Mouse (Mus musculus) adipocyte (in vitro differentiated cells): ENCODE results near the gene Acbd6.
A peak's percentile ranks its signal among the peaks of the same experiment; 100 is the strongest.

ENCODE experiments used
- DNase-seq: peaks from one replicate; pipeline ENCODE4 v3.0.0-alpha.2; 2016; ENCODE audit warnings: low spot score

Acbd6 gene

DNA sequence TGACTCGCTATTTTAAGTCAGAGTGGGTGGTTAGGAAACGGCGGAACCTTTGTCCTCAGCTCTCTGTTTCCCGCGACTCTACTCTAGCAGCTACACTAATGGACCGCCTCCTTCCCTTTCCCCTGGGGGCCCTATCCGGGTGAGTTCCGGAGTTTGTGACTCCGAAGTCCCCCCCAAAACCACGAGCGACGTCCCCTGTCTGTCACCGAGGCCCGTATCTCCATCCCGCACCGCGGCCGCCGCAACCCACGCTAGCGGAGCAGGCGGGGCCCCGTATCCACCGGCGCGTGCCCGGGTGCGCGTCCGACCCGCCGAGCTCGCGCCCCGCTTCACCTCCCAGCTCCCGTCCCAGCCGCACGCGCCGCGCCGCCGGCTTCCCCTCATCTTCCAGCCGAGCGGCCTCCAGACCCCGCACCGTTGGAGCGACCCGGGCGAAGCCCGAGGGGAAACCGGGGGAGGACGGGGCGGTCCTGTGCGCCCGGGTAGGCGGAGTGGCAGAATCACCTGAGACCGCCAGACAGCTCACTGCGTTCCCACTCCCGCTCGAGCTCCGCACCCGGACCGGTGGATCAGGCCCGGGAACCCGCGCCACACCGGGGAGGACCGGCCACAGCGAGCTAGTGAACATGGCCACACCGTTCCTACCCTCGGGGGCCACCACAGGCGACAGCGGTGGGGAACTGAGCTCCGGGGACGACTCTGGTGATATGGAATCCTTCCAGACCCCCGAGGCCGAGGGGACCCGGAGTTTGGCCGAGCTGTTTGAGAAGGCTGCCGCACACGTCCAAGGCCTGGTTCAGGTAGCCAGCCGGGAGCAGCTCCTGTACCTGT lies at the start of gene Acbd6:
Gene Acbd6, plus strand, starts transcription at position 109 of the 831 bp plus-strand sequence.
- peak; percentile 87 for DNase-seq

DNA sequence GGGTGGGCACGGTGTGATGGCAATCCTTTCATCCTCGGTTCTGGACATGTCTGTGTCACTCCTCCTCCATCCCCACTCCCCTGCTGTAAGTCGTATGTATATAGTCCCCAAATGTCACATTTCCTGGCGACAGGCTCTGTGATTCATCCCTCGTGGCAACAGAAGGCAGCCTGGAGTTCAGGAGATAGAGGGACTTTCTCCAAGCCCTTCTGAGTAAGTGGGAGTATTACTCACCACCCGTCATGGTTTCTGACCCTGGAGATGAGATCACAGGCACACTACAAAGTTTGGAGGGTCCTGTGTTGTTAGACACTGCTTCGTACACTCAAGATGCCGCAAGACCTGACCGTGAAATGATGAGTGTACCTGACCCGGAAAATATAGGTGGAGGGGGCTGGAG lies 47.7 kb upstream of the Acbd6 start:
- no peak for DNase-seq

DNA sequence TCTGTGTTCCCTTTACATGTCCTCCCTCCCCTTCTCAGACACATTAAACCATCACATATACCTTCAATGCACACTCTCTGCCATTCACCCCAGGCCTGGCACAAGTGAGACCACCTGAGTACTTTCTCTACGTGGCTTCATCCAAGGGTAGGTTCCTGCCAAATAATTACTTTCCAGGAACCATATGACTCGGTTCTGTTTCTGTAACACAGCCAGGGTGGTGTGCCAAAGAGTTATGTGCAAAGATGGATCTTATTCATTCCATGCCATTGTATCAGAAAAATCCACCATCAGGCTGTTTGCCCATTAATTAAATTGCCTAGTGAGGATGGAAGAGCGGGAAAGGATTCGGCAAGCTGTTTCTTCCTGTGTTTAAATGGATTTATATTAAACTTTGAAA lies 42.1 kb upstream of the Acbd6 start:
- DNase-seq: no peak

DNA sequence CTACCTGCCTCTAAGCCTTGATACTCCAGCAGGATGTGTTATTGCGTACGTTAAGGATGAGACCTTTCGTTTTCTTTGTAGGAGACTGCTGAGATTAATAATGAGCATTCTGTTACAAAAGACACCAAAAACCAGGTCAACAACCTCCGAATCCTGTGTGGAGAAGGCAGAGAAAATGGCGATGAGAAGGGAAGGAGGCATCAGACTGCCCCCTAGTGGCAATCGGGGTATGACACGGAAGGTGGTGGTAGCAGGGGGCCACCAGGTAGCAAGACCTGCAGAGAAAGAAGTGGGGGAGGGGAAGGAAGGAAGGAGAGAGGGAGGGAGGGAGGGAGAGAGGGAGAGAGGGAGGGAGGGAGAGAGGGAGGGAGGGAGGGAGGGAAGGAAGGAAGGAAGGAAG lies 41.3 kb upstream of the Acbd6 start:
- DNase-seq: peak; percentile 68

DNA sequence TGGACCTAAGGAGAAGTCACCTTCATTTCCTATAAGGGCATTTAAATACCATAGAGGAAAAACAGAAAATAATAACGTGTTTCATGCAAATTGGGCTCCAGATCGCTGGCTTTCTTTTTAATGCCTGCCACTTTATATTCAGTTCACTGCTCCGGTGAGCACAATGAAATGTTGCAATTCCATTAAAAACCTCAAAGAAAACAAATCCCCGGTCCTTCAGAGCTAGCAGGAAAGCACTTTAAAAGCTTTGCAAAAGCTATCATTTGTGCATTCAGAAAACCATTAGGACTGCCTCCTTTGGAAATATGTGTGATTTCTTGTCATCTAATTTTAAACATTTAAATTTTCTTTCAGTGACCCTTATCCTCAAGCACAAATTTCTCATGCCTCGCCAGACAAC lies 40.9 kb upstream of the Acbd6 start:
- no peak for DNase-seq

DNA sequence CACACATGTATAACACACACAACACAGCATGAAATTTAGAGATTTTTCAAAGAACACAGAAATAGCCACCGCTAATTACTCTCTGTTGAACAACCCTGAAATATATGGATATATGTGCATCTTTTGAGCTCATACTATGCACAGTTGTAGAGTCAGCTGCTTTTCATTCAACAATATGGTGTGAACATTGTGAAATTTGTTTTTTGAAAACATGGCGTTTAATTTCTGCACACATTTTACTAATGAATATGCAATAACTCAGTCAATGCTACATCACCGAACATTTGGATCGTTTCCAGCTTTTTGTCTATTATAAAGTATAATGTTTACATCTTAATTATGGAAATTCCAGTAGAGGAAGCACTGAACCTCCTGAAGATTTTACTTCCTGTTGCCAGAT lies 37.6 kb upstream of the Acbd6 start:
- DNase-seq: no peak

DNA sequence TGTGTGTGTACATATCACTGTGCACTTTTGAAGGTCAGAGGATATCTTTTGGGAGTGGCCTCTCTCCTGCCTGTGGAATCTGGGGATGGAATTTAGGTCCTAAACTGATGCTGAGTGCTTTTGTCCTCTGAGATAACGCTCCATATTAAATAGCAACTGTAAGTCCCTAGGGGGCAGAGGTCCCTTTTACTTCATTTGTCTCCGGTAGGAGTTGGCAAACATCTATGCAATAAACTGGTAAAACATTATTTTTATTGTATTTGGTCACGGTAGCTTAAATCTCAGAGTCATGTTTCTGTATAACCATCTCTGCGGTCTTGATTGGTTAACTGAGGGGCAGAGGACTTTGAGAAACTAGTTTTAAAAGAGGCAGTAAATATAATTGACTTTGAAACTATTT lies 35.4 kb upstream of the Acbd6 start:
- no peak for DNase-seq

DNA sequence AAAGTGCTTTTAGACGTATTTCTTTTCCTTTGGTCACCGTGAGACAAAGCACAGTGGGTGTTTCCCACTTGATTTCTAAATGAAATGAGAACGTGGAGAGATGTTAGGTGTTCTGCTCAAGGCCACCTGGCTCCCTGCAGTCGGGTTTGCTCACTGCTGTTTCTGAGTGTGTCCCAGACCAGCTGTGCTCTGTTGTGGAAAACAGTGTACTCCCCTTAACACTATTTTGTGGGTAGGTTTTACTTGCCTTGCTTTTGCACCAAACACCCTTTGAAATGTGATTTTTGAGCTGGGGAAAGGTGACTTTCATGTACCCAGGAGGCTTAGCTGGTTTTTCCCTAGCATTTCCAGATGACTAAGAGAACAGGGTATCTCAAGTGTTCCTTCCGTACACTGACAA lies 31.7 kb upstream of the Acbd6 start:
- no peak for DNase-seq

DNA sequence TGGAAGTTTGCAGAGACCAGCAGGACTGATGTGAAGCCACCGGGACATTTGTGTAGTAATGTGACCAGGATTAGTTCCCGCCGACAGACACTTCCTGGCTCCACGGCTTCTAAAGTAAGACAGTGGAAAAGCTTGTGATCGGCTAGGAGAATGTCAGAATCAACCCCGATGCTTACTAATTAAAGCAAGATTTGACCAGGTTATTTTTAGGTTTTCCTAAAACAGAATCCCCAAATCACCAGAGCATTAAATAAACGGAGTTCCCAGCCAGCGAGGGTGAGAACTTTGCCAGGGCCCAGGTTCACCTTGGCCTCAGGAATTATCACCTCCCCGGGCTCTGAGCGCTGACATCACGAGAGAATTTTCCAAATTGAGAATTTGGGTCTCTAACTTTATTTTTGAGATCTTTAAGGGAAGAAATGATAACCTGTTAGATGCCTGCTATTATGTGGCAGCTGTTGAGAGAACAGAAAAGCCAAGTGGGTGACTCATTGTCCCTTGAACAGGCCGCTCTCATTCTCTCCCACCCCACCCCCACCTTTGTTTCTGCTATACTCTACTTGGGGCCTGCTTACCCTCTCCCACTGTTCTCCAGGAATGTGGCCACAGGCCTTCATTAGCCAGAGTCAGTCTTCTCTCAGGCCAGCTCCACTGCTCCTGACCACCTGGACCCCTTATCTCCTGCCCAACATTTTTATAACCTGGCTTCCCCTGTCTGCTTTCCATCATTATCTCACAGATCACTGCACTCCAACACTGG lies 30.7 kb upstream of the Acbd6 start:
- no peak for DNase-seq

DNA sequence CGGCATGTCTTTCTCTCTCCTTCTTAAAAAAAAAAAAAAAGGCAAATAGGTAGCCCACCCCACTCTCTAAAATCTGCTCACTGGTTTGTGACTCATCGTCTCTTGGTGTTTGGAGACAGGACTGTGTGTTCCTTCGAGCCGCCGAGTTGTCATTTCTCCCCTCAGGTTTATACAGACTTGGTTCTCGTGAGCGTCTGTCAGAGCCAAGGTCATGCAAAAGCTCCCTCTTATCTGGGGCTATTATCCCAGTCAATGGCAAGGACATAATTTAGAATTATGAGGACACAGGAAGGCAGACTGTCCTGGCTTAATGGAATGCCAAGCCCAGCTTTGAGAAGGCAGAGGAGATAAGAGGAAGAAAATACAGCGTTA lies 30.1 kb upstream of the Acbd6 start:
- DNase-seq: no peak

DNA sequence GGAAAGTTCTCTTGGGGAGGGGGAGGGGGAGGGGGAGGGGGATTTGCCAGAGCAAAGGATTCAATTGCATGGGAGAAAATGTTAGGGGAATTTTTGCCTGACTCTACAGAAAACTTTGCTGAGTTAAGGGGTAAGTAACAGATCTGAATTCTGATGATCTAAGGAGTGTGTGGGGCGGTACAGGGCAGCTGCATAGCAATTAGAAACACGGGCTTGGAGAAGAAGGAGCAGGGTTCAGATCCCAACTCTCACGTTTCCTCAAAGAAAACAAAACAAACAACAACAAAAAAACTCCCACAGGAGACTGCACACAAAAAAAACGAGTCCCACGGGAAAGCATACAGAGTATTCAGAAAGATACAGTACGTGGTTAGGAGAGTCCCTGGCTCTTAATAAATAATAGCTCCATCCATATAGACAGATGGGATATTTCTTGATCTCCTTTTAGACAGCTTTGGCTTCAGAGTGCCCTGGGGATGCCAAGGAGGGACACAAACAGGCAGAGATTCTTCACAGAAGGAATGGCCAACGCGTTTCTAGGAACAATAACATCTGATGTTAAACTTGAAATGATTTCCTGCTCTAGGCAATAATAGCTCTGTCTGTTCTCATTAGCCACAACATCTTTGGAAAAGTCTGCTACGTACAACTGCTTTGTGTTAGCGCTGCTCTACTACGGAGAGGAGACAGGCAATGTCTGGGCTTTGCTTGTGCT lies 29.4 kb upstream of the Acbd6 start:
- no peak for DNase-seq

DNA sequence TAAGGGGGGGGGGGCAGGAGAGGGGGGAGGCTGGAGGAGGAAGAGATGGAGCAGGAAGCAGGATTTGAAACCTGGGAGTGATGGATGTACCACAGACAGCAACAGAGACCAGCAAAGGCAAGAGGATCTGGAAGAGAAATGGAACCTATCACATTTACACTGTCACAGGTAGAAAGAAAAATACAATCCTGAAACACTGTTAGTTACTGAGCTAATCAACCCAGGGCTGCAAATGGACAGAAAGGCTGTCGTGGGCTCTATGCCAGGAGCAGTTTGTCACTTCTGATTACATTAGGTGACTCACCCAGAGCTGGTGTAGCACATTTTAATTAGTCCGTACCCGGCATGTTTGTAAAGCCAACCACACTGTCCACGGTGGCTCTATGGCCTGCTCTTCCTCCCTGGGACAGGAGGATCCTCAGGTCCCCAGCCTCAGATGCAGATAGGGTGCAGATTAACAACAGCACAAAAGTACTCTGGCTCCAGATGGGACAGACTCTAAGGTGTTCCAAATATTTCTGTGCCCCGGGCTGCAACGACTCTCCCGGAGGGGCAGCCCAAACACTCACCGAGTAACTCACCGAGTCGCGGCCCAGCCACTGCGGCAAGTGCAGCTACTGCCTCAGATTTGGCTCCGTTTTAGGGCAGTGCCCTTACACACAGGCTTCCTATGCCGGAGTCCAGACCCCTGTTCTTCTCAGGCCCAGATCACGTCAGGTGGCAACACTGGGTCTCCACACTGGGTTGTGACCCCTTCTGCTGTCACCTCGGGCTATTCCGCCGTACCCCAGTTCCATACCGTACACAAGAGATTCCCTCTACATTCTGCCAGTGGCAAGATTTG lies 28.6 kb upstream of the Acbd6 start:
- DNase-seq: no peak

DNA sequence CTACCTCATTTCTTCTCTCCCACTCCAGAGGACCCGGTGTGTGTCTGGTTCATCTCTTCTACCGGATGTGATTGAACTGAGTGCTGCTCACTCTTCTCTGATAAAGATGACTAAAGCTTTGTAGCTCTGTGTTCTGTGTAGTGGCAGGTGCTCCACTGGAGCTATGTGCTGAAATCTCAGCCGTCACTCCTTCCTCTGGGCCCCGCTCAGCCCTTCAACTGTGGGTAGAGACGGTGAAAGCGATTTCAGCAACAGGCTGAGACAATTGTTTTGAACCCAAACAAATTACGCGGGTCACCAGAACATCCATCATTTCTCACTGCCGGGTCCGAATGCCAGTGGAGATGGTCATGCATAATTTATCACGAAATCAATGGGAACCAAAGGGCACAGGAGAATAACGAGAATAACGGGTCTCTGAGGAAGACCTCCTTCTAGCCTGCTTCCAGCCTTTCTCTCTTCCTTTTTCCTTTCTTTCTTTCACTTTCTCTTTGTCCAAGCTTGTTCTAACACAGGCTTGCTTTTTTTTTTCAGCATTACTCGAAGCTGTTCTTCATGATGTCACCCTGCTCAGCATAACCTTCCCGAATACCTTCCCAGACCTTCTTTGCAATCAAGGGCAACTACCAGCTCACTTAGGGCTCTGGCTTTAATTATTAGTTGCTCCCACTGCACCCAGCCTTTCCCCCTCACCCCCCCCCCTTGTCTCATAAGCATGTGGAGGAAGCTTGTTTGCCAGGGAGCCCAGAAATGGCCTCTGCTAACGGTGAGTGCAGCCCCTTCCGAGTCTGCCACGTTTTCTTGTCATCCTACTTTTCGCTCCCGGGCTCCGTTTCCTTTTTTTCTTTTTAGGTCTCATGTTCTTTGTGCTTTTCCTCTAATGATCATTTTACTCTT lies 27.1 kb upstream of the Acbd6 start:
- peak; percentile 15 for DNase-seq

DNA sequence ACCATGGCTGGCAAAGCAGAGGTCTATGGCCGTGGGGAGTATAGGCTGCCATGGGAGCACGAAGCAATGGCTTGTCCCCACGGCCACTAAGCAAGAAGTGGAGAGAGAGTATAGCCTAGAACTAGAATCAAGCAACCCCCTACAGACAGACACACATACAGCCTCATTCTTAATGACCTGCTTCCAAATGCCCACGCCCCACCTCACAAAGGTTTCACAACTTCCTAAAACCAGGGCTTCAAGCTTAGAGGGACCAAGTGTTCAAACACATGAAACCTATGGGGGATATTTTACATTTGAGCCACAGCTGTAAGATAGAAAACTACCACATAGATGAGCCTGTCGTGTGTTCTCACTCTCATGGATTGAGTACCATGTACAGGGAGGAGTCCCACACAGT lies 25.5 kb upstream of the Acbd6 start:
- DNase-seq: no peak

DNA sequence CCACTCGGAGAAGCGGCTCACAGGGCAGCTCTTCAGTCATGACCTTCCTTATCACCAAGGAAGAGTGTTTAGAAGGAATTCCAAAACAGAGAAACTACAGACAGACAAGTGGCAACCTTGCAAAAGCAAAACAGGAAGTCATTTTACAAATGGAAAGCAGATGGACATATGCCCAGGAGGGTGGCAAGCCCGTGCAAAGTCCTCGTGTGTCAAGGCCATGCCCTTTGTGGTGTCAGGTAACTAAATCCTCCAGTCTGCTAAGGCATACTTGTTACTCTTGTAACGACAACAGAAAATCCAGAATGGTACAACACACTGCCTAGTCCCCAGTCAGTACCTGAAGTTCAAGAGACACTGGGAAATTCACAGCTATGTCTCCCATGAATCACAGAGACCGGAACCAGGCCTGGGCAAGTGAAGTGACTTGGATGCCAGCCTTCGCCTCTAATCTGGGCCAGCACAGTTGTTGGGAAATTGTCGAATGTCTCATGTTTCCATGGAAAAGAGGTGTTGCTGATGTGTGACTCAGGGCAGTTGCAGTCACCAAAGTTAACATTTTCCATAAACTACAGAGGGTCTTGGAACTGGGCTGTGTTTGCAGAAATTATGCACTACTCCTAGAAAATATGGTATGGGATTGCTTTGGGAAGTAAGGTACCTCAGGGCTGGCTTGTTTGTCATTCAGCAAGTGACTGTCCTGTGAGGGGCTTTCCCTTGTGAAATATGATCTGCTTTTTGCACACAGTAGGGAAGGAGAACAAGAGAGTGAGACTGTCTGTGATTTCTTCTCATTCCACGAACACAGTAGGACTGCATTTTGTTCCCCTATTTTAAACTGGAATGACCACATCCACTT lies 24.9 kb upstream of the Acbd6 start:
- peak; percentile 92 for DNase-seq

DNA sequence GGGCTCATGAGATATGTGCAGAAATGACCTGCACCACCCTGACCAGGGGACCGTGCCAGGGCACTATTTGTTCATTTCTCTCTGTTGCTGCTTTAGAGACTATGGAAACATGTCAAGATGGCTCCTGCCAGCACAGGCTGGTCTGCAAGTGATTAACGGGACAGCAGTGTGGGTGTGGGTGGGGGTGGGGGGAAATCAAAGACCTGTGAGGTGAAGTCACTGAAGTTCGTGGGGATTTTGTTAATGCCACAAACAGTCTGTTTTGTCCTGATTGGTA lies 24.3 kb upstream of the Acbd6 start:
- DNase-seq: peak; percentile 46

DNA sequence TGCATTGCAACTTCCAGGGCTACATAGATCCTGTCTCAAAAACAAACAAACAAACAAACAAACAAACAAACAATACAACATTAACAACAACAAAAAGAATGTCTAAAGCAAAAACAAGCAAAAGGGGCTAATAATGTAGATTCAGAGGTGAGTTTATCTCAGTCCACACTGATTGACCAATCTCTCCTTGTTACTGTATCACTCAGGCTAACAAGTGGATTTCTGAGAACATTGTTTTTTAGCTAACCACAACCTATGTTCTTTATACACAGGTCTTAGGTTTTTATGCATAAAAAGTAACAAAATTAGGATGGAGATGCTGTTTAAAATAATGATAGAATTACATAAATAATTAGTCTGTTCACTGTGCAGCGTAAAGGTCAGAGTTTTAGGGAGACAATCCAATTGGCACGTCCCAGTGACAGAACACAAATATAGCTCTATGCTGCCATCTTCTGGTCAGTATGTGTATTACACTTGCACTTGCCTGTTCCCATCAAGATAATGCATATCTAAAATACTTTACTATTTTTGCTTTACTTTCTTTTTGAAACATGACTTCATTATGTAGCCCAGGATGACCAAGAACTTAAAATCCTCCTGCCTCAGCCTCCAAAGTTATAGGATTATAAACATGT lies 20.8 kb upstream of the Acbd6 start:
- peak; percentile 85 for DNase-seq

DNA sequence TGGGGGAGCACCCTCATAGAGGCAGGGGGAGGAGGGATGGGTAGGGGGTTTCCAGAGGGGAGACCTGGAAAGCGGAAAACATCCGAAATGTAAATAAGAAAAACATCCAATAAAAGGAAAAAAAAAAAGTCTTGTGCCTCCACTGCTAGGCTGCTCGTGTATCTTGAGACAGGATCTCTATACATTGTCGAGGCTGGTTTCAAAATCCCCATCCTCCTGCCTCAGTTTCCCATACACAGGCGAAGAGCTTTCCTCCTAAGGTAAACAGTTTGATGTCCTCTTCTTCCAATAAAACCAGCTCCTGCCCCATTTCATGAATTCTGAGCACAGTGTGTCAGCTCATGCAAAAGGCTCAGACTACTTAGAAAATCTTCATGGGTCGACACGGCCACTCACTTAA lies 19.9 kb upstream of the Acbd6 start:
- no peak for DNase-seq

DNA sequence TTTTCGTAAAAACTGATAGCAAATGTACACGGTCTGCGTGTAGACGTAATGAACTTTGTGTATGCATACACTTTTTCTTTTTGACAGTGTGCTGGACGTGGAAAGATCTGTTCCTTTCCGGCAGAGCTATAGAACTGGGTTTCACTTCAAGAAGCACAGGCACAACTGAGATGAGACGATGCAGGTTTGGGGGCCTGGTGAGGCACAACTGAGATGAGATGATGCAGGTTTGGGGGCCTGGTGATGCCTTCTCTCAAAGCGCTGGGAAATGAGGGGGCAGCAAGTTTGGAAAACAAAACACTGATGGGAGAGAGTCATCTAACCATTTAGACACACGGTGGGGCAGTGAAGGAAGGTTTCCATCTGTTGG lies 293 bp upstream of the Acbd6 start:
- no peak for DNase-seq

DNA sequence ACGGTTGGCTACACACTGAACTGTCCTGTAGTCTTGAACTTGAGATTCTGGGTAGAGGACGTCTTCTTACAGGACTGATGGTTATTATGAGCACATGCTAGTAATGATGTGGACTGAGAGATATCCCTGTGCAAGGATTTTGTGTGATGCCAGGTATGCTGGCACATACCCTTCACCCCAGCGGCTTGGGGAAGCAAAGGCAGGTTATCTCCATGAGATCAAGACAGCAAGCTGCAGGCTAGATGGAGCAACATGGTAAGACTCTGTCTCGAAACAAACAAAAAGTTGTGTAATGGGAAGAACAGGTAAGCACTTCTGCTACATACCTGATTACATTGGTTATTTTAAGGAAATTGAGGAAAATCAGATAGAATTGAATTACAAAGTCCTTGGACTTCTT lies 2.1 kb downstream of the Acbd6 start:
- no peak for DNase-seq
